Mouse (Mus musculus) midbrain, embryonic 15.5 days (tissue): ENCODE measurements around the gene Mbtd1. TPM values are rescaled to one million over a fixed set of nuclear protein-coding genes. Genes with fewer than 3 reads are reported as not detected.

Experiments
- ATAC-seq: fragments of 200-750 bp; cut with Nextera tagmentation; replicated peaks from 2 replicates; pipeline ENCODE4 v1.8.0; 2017; ENCODE audit warnings: moderate TSS enrichment
- H3K27ac ChIP-seq: fragments of 300-500 bp; sonication (generic); 2 replicates; pipeline ENCODE4 v1.5.1; 2015; ENCODE audit warnings: mild to moderate bottlenecking, inconsistent platforms
- H3K27me3 ChIP-seq: fragments of 300-500 bp; sonication (generic); replicated peaks from 2 replicates; pipeline ENCODE4 v1.6.1; 2015; ENCODE audit warnings: inconsistent platforms
- H3K36me3 ChIP-seq: fragments of 300-500 bp; sonication (generic); replicated peaks from 2 replicates; pipeline ENCODE4 v1.6.1; 2015; ENCODE audit warnings: inconsistent platforms
- H3K4me1 ChIP-seq: fragments of 300-500 bp; sonication (generic); 2 replicates; pipeline ENCODE4 v1.6.1; 2015; ENCODE audit warnings: inconsistent platforms
- H3K4me2 ChIP-seq: fragments of 300-500 bp; sonication (generic); 2 replicates; pipeline ENCODE4 v1.6.1; 2015; ENCODE audit warnings: inconsistent platforms, mild to moderate bottlenecking, moderate library complexity
- H3K4me3 ChIP-seq: fragments of 300-500 bp; sonication (generic); 2 replicates; pipeline ENCODE4 v1.5.1; 2015; ENCODE audit warnings: mild to moderate bottlenecking, inconsistent platforms
- H3K9ac ChIP-seq: fragments of 300-500 bp; sonication (generic); 2 replicates; pipeline ENCODE4 v1.6.1; 2015; ENCODE audit warnings: mild to moderate bottlenecking, inconsistent platforms
- H3K9me3 ChIP-seq: fragments of 300-500 bp; sonication (generic); 2 replicates; pipeline ENCODE4 v1.6.1; 2016; ENCODE audit warnings: inconsistent platforms
- WGBS: fragments of 180-500 bp; shearing (Covaris S2); methylation state at CpG from one replicate; pipeline ENCODE4 v1.1.7; 2015; ENCODE audit warnings: mixed read lengths; 5-methylcytosine and 5-hydroxymethylcytosine counted together
- polyA plus RNA-seq: library from polyadenylated mRNA; unstranded; fragments of >200 nt; fragmentation: Nextera tagmentation; extraction: Ambion mirVana; gene quantifications from 2 replicates; pipeline ENCODE4 v1.2.1, GENCODE M21; 2015

Mbtd1 gene
- polyA plus RNA-seq, 1 experiment from 2014 or later, result 28.3 TPM

DNA sequence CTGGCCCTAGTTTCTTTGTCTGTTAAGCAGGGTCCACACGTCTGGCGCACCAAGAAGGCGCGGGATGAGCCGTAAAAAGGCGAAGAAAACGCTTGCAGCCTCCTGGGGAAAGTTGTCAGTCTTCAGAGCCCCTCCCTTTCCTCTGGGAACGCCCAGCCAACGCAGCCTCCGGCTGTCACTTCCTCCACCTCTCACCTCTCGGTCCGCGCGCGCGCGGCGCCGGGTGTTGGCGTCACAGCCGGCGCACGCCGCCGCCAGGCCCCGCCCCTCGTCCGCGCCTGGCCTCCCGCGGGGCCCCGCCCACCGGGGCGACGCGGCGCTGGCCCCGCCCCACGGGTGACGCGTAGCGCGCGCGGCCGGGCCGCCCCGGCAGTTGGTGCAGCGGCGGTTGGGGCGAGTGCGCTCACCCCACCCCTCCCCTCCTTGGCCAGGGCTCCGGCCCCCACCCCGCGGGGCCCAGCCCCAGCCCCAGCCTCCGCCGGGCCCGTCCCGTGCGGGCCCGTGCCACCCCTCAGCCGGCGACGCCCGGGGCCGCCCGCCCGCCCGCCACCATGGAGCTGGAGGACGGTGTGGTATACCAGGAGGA lies 110.2 kb downstream of the Mbtd1 start, which contains the start of gene Spag9:
TSS of gene Spag9 (plus strand) at position 372 of the 586 bp plus-strand sequence.
- peaks cover 36% of the 10 kb centered on the region for H3K4me1 ChIP-seq
- 1% methylated on average over 59 of the region's 70 CpGs for WGBS
- H3K4me2 ChIP-seq, result peak within 1 kb of the TSS; percentile 88
- no peaks in the 10 kb centered on the region for H3K27me3 ChIP-seq
- H3K27ac ChIP-seq, result peak within 1 kb of the TSS; percentile 96
- peak within 1 kb of the TSS; percentile 98 for H3K4me3 ChIP-seq
- H3K9me3 ChIP-seq, result no peaks in the 10 kb centered on the region
- peak within 1 kb of the TSS; percentile 90 for H3K9ac ChIP-seq
- no peaks in the 10 kb centered on the region for H3K36me3 ChIP-seq
- peak; percentile 94 for ATAC-seq

Other genes starting within 250 kb of the Mbtd1 start
- 31.1 and 31.6 TPM in 2 replicates for gene Utp18, start 86 bp upstream of the Mbtd1 start, polyA plus RNA-seq
- gene Nme2, start 70.4 kb downstream of the Mbtd1 start, polyA plus RNA-seq, result 68.6 and 70.3 TPM in 2 replicates
- 299 and 314 TPM in 2 replicates for gene Gm20390, start 82.4 kb downstream of the Mbtd1 start, polyA plus RNA-seq
- 473 and 498 TPM in 2 replicates for gene Nme1, start 82.7 kb downstream of the Mbtd1 start, polyA plus RNA-seq
- gene Spag9, start 110.2 kb downstream of the Mbtd1 start, polyA plus RNA-seq, result 85.5 and 88.9 TPM in 2 replicates